14 mouse cellular contexts compared by ENCODE assay signal in the genomic region with DNA sequence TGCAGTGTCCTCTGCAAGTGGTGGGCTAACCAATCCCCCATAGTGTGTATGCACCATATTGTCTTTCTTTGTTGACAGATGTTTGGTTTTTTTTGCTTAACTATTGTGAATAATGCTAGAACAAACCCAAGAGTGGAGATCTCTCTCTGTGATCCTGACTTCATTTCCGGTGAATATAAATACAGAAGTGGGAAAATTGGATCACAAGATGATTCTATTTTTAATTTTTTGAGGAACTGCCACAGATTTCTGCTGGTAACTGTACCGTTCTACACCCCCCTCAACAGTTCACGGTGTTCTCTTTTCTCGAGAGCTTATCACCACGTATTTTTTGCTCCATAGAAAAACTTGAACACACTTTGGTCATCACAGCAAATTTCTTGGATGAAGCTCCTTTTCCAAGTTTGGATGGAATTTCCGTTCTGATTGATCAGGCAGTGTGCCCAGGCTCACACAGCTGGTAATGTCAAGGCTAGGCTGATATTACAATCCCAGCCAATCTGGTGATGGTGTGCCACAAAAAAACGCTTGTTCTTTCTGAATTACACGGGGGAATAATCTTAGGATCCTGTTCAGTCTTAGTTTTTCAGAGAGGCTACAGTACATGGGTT. TPM values are rescaled to one million over a fixed set of nuclear protein-coding genes. Genes with fewer than 3 reads are reported as not detected.
DNase-seq lines count a peak whose midpoint lies in the region; ATAC-seq and TF ChIP-seq lines count a peak whose summit lies in the region.
"Had no signal": no experiment of that assay in that cellular context is flagged by ENCODE, and none has a peak within 500 bp of the region (broad histone marks: within the 10 kb centered on the region; RNA-seq: fewer than 3 reads in every experiment).

No protein-coding gene starts in this region.

- DNase-seq in cerebellum, postnatal 10 days: peak; percentile 40 to 54
- no peak for DNase-seq in liver, postnatal 0 days
- no peak for DNase-seq in liver
- DNase-seq in heart, adult 9 months (ENCODE audit: low spot score in 2 of 2): peak; percentile 68 to 73
- peak; percentile 70 for DNase-seq in telencephalon, adult 2 months (ENCODE audit: low read depth, low spot score)
- no peak for DNase-seq in spleen, postnatal 14 days (ENCODE audit: low spot score in 2 of 2)
- no peak for DNase-seq in layer of hippocampus, adult 11-12 months (ENCODE audit: low spot score)
- DNase-seq: kidney, postnatal 36 days had no signal

- peak overlapping the region; percentile 55 for H3K27ac ChIP-seq in liver, postnatal 0 days (ENCODE audit: low read depth)
- H3K27ac ChIP-seq: embryonic facial prominence, embryonic 15.5 days; hindbrain, embryonic 15.5 days; stomach, postnatal 0 days had no signal

- H3K36me3 ChIP-seq in liver, postnatal 0 days (replicated peaks; ENCODE audit: insufficient read depth, low read length): no peaks in the 10 kb centered on the region
- H3K36me3 ChIP-seq: embryonic facial prominence, embryonic 15.5 days; G1E; hindbrain, embryonic 15.5 days had no signal

- no peak overlapping the region for H3K4me2 ChIP-seq in liver, postnatal 0 days (ENCODE audit: low read depth, low read length)
- H3K4me2 ChIP-seq: embryonic facial prominence, embryonic 15.5 days; hindbrain, embryonic 15.5 days had no signal

- no peaks in the 10 kb centered on the region for H3K27me3 ChIP-seq in liver, postnatal 0 days (ENCODE audit: insufficient read depth, low read length)
- H3K27me3 ChIP-seq: embryonic facial prominence, embryonic 15.5 days; hindbrain, embryonic 15.5 days had no signal

- no peak overlapping the region for H3K4me3 ChIP-seq in liver, postnatal 0 days (ENCODE audit: low read depth, low read length)
- H3K4me3 ChIP-seq: embryonic facial prominence, embryonic 15.5 days; hindbrain, embryonic 15.5 days; megakaryocyte, embryonic 14.5 days had no signal

- TF ChIP-seq EP300 in liver, postnatal 0 days (IDR thresholded peaks at IDR 0.05; ENCODE audit: low read depth): peak; percentile 33; the same call in 1 of the 2 replicates

- no peak overlapping the region for H3K9ac ChIP-seq in liver, postnatal 0 days (replicated peaks)
- H3K9ac ChIP-seq: embryonic facial prominence, embryonic 15.5 days; hindbrain, embryonic 15.5 days had no signal

- ATAC-seq in cerebellum, adult (ENCODE audit: insufficient number of reproducible peaks, low FRiP score, low TSS enrichment): no peak
- no peak for ATAC-seq in liver, postnatal 0 days

- H3K9me3 ChIP-seq in liver, postnatal 0 days (ENCODE audit: low read length): peaks cover 1% of the 10 kb centered on the region; the same call in 1 of the 2 replicates
- H3K9me3 ChIP-seq: embryonic facial prominence, embryonic 15.5 days; hindbrain, embryonic 15.5 days had no signal

- no peaks in the 10 kb centered on the region for H3K4me1 ChIP-seq in liver, postnatal 0 days (ENCODE audit: insufficient read depth)
- H3K4me1 ChIP-seq: hindbrain, embryonic 15.5 days had no signal

- WGBS in liver, postnatal 0 days (ENCODE audit: insufficient replicate concordance): 55% methylated on average over 8 of the region's 8 CpGs

- TF ChIP-seq CTCF in liver, postnatal 0 days (IDR thresholded peaks at IDR 0.05; ENCODE audit: low read depth): no peak

RNA-seq across cellular contexts. Expression of a gene that starts 47.0 kb away (rescaled TPM):
- 5.5 and 5.9 TPM in 2 replicates for polyA plus RNA-seq in liver, postnatal 0 days (2015; fragmentation: Nextera tagmentation; extraction: Ambion mirVana)
- polyA plus RNA-seq: G1E had no signal

Comparison
In these comparisons a context has a peak if more than half of its experiments do, and no peak if none do; other contexts are left out.
1. DNase-seq: peak in cerebellum, postnatal 10 days (2 of 2), heart, adult 9 months (2 of 2) and telencephalon, adult 2 months (single experiment); none in liver, postnatal 0 days (single experiment), liver (single experiment), spleen, postnatal 14 days (0 of 2) and layer of hippocampus, adult 11-12 months (single experiment).